Mouse (Mus musculus) thymus, adult 2 months (tissue): ENCODE data around the gene P2rx1.

ENCODE experiments used
- CTCF ChIP-seq: fragments of 200-500 bp; IDR thresholded peaks from 2 replicates; pipeline ENCODE4 v1.5.1; 2012; ENCODE audit warnings: mild to moderate bottlenecking, control low read depth, low read length, moderate library complexity, borderline replicate concordance; ENCODE audit not compliant: control insufficient read depth, poor library complexity, insufficient read depth; ENCODE audit errors: extremely low read depth
- POLR2A ChIP-seq: fragments of 200-500 bp; IDR thresholded peaks from 2 replicates; pipeline ENCODE4 v1.6.1; 2012; ENCODE audit warnings: mild to moderate bottlenecking, low read length, control low read depth, moderate library complexity; ENCODE audit not compliant: control insufficient read depth, poor library complexity, insufficient read depth; ENCODE audit errors: extremely low read depth

DNA sequence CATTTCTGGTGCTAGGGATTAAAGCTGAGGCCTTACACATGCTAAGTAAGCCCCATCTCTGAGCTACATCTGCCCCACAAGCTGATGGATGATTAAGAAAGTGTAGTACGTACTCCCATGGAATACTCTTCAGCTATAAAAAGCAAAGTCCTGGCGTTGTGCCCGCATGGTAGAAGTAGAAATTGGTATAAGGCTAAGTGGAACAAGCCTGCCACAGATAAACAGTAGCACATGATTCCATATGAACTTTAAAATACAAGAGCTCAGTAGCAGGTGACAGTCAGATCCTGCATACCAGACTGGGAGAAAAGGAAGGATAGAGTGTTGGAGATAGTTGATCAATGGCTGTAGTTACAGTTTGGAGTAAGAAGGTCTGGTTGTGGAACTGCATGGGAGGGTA is 62.5 kb downstream of the P2rx1 start:
- TF ChIP-seq CTCF, result no peak
- TF ChIP-seq POLR2A, result no peak
